Mouse (Mus musculus) sigmoid colon, adult 10 weeks (tissue): ENCODE results near the gene 2210408I21Rik. TPM values are rescaled to one million over a fixed set of nuclear protein-coding genes. Genes with fewer than 3 reads are reported as not detected.

ENCODE experiments used
- polyA plus RNA-seq: library from polyadenylated mRNA; stranded (reverse); fragments of 350-450 nt; fragmentation: Illumina TruSeq; extraction: RNeasy Lipid Tissue Mini Kit (QIAGEN cat#74804); gene quantifications from one replicate; pipeline ENCODE4 v1.2.3, GENCODE M21; 2014; ENCODE audit warnings: low read depth, low replicate concordance

The 2210408I21Rik gene
- polyA plus RNA-seq: 9.5 TPM

GRCm38 (mm10) chr13:77134931-77135620 is at the start of gene 2210408I21Rik, which contains the start of gene Slf1:
TSS of gene 2210408I21Rik (plus strand) at chr13:77135540.
TSS of gene Slf1 (minus strand) at chr13:77135473.

Other genes with a start within 250 kb of the 2210408I21Rik start
- 29.9 TPM for gene Slf1, start 67 bp upstream of the 2210408I21Rik start, polyA plus RNA-seq